Mouse (Mus musculus): Measurements from ENCODE around the gene Cd5l. TPM values are rescaled to one million over a fixed set of nuclear protein-coding genes. Genes with fewer than 3 reads are reported as not detected.
"Not testable (repeated sequence)": the region's sequence is repeated elsewhere in the genome, so short reads cannot be mapped to it uniquely, and the experiment has no call there.

The Cd5l gene
- 6.9 and 7.0 TPM in 2 replicates for polyA plus RNA-seq (2012; rRNA removed)

DNA sequence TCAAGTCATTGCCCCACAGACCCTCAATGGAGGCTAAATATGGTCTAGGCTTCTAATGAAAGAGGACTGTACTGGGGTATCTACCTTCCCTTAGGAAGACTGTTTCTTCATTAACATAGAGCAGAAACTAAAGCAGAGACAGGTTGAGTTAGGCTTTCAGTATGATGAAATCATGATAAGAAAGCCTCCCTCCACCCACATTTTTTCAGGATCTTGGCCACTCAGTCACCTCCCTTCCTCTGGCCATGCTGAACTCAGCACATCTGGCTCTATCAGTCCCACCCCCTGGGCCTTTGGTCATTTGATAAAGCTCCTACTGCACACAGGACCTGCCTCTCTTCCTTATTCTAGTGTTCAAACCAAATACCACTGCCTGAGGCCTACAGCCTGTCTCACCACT lies at the start of gene Cd5l:
Cd5l (plus strand) TSS at position 301 of the 400 bp plus-strand sequence.
- Histone ChIP-seq H3K27ac (ENCODE audit: control insufficient read depth, insufficient read depth, low read depth, low read length) (no peak within 1 kb of the TSS), H3K36me3 (ENCODE audit: control insufficient read depth, insufficient read depth, low read length) (no peaks in the 10 kb centered on the region), H3K4me3 (ENCODE audit: control insufficient read depth, low read depth, low read length) (no peak within 1 kb of the TSS), H3K4me1 (ENCODE audit: control insufficient read depth, insufficient read depth, low read length) (no peaks in the 10 kb centered on the region), H3K27me3 (ENCODE audit: control insufficient read depth, insufficient read depth, low read length) (no peaks in the 10 kb centered on the region)
- TF ChIP-seq CTCF (IDR thresholded peaks at IDR 0.05; ENCODE audit: control insufficient read depth, insufficient read depth, insufficient replicate concordance, low read depth, low read length) (no peak), POLR2A (IDR thresholded peaks at IDR 0.05; ENCODE audit: control insufficient read depth, low read depth, low read length) (no peak)

DNA sequence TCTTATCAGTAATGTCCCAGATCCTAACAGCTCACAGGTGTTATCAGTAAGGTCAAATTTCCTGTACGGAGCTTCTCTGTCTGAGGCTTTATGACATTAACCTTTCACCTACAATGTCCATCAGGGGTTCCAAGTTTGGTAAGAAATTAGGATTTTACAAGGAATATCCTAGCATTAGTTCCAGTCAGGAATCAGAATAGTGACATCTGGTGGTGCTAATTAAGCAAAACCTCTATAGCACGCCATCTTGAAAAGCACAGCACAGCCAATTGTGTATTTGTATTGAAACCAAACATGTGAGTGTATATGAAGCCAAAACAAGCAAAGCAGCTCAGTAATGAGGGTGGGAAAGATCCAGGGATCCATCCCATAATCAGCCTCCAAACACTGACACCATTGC lies 47.8 kb upstream of the Cd5l start:
- H3K27me3 ChIP-seq (ENCODE audit: control insufficient read depth, insufficient read depth, low read length), result no peaks in the 10 kb centered on the region
- H3K27ac ChIP-seq (ENCODE audit: control insufficient read depth, insufficient read depth, low read depth, low read length), result no peak overlapping the region
- no peak overlapping the region for H3K4me3 ChIP-seq (ENCODE audit: control insufficient read depth, low read depth, low read length)
- no peaks in the 10 kb centered on the region for H3K36me3 ChIP-seq (ENCODE audit: control insufficient read depth, insufficient read depth, low read length)
- TF ChIP-seq POLR2A (IDR thresholded peaks at IDR 0.05; ENCODE audit: control insufficient read depth, low read depth, low read length) (no peak), CTCF (IDR thresholded peaks at IDR 0.05; ENCODE audit: control insufficient read depth, insufficient read depth, insufficient replicate concordance, low read depth, low read length) (no peak)
- H3K4me1 ChIP-seq (ENCODE audit: control insufficient read depth, insufficient read depth, low read length), result no peaks in the 10 kb centered on the region

DNA sequence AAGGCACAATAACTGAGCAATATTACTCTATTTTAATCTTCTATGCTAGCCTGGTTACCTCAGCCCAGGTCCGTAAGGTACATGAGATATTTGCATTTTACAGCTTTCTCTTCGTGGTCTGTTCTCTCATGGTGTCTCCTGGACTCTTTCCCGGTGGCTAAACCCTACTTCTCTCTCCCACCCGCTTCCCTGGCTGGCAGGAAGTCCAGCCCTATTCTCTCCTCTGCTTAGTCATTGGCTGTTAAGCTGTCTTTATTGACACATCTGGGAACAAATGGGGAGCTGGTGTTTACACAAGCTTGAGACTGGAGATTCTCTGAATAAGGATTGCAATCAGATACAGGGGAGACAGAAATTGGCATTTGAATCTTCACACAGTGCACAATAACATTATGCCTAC lies 35.1 kb upstream of the Cd5l start:
- H3K4me1 ChIP-seq (ENCODE audit: control insufficient read depth, insufficient read depth, low read length), result no peaks in the 10 kb centered on the region
- TF ChIP-seq CTCF (IDR thresholded peaks at IDR 0.05; ENCODE audit: control insufficient read depth, insufficient read depth, insufficient replicate concordance, low read depth, low read length) (no peak), POLR2A (IDR thresholded peaks at IDR 0.05; ENCODE audit: control insufficient read depth, low read depth, low read length) (no peak)
- H3K4me3 ChIP-seq (ENCODE audit: control insufficient read depth, low read depth, low read length), result no peak overlapping the region
- H3K27me3 ChIP-seq (ENCODE audit: control insufficient read depth, insufficient read depth, low read length), result no peaks in the 10 kb centered on the region
- no peaks in the 10 kb centered on the region for H3K36me3 ChIP-seq (ENCODE audit: control insufficient read depth, insufficient read depth, low read length)
- no peak overlapping the region for H3K27ac ChIP-seq (ENCODE audit: control insufficient read depth, insufficient read depth, low read depth, low read length)

DNA sequence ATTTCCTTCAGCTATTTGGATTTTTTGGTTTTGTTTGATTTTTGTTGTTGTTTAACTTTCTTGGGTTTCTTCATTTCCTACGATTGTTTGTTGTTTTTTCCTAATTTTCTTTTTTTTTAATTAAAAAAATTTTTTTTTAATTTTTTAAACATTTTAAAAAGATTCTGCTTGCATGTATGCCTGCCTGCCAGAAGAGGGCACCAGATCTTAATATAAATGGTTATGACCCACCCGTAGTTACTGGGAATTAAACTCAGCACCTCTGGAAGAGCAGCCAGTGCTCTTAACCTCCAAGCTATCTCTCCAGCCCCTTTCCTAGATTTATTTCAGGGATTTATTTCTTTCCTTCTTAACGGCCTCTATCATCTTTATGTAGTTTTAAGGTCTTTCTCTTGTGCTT lies 33.9 kb upstream of the Cd5l start:
- Histone ChIP-seq H3K4me1 (ENCODE audit: control insufficient read depth, insufficient read depth, low read length) (no peaks in the 10 kb centered on the region), H3K27ac (ENCODE audit: control insufficient read depth, insufficient read depth, low read depth, low read length) (no peak overlapping the region), H3K4me3 (ENCODE audit: control insufficient read depth, low read depth, low read length) (no peak overlapping the region), H3K36me3 (ENCODE audit: control insufficient read depth, insufficient read depth, low read length) (no peaks in the 10 kb centered on the region), H3K27me3 (ENCODE audit: control insufficient read depth, insufficient read depth, low read length) (no peaks in the 10 kb centered on the region)
- no peak for TF ChIP-seq CTCF (IDR thresholded peaks at IDR 0.05; ENCODE audit: control insufficient read depth, insufficient read depth, insufficient replicate concordance, low read depth, low read length)
- TF ChIP-seq POLR2A (IDR thresholded peaks at IDR 0.05; ENCODE audit: control insufficient read depth, low read depth, low read length), result no peak

DNA sequence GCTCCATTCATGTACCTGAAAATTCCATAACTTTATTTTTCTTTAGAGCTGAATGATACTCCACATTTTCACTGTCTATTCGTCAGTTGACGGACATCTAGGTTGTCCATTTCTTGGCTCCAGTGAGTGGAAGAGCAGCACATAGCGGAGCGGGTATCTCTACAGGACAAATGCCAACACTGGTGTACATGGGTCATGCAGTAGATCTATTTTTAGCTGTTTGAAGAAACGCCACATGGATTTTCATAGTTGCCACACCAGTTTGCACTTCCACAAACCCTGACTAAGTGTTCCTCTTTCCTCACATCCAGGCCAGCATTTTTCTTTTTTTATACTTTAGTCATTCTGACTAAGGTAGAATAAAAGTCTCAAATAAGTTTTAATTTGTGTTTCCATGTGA lies 19.8 kb upstream of the Cd5l start:
- H3K27me3 ChIP-seq (ENCODE audit: control insufficient read depth, insufficient read depth, low read length), result no peaks in the 10 kb centered on the region
- no peaks in the 10 kb centered on the region for H3K36me3 ChIP-seq (ENCODE audit: control insufficient read depth, insufficient read depth, low read length)
- H3K4me3 ChIP-seq (ENCODE audit: control insufficient read depth, low read depth, low read length), result no peak overlapping the region
- H3K27ac ChIP-seq (ENCODE audit: control insufficient read depth, insufficient read depth, low read depth, low read length), result no peak overlapping the region
- H3K4me1 ChIP-seq (ENCODE audit: control insufficient read depth, insufficient read depth, low read length), result no peaks in the 10 kb centered on the region
- TF ChIP-seq POLR2A (IDR thresholded peaks at IDR 0.05; ENCODE audit: control insufficient read depth, low read depth, low read length) (no peak), CTCF (IDR thresholded peaks at IDR 0.05; ENCODE audit: control insufficient read depth, insufficient read depth, insufficient replicate concordance, low read depth, low read length) (no peak)

DNA sequence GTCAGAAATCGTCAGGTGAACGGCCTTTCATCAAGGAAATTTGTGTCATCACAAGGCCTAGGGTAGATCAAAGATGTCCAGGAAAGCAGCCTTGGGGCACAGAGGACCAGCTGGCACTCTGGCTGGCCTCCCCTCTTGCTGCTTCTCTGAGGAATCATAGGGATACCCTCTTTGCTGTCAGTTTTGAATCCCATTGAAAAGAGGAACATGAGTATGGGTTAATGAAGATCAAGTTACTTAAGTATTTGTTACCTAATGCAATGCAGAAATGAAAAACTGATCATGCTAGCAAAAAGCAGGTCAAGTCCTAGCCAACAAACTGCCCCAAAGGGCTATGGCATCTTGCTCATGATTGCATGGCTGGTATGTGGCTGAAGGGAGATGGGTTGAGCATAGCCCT lies 6.7 kb upstream of the Cd5l start:
- not testable (repeated sequence) for H3K27ac ChIP-seq (ENCODE audit: control insufficient read depth, insufficient read depth, low read depth, low read length); H3K27me3 ChIP-seq (ENCODE audit: control insufficient read depth, insufficient read depth, low read length); H3K36me3 ChIP-seq (ENCODE audit: control insufficient read depth, insufficient read depth, low read length); H3K4me1 ChIP-seq (ENCODE audit: control insufficient read depth, insufficient read depth, low read length); H3K4me3 ChIP-seq (ENCODE audit: control insufficient read depth, low read depth, low read length)

DNA sequence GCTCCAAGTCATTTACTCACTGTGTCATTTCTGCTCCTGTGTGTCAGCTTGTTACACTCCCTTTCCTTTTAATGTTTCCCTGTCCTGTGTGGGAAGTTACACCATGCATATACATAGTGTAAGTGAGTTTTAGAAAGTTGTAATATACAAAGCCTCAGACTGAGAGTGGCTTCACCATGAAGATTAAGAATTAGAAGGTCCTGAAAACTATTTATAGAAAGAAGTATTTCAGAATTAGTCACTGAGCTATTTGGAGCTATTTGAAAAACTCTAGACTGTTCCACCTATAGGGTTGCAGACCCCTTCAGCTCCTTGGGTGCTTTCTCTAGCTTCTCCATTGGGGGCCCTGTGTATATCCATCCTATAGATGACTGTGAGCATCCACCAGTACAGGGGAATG lies 1.5 kb downstream of the Cd5l start:
- no peak overlapping the region for H3K27ac ChIP-seq (ENCODE audit: control insufficient read depth, insufficient read depth, low read depth, low read length)
- H3K36me3 ChIP-seq (ENCODE audit: control insufficient read depth, insufficient read depth, low read length), result no peaks in the 10 kb centered on the region
- no peak overlapping the region for H3K4me3 ChIP-seq (ENCODE audit: control insufficient read depth, low read depth, low read length)
- H3K27me3 ChIP-seq (ENCODE audit: control insufficient read depth, insufficient read depth, low read length), result no peaks in the 10 kb centered on the region
- TF ChIP-seq CTCF (IDR thresholded peaks at IDR 0.05; ENCODE audit: control insufficient read depth, insufficient read depth, insufficient replicate concordance, low read depth, low read length) (no peak), POLR2A (IDR thresholded peaks at IDR 0.05; ENCODE audit: control insufficient read depth, low read depth, low read length) (no peak)
- H3K4me1 ChIP-seq (ENCODE audit: control insufficient read depth, insufficient read depth, low read length), result no peaks in the 10 kb centered on the region

DNA sequence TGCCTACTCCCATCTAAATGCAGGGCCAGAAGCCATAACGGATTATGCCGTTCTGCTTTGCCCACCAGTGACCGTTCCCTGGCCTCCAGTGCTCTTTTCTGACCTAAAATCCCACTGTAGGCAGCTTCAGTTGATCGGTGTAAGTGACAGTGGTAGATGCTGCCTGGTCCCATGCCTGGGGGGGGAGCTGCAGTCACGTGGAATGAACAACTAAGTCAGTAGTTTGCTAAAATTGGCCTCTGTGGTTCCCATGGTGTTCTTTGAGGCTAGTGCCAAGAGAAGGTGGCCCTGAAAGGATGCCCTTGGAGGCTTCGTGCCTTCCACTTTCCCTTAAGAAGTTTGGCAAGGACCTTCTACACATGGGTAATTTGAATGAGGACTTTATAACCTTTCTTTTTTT lies 2.8 kb downstream of the Cd5l start:
- no peaks in the 10 kb centered on the region for H3K36me3 ChIP-seq (ENCODE audit: control insufficient read depth, insufficient read depth, low read length)
- no peak for TF ChIP-seq CTCF (IDR thresholded peaks at IDR 0.05; ENCODE audit: control insufficient read depth, insufficient read depth, insufficient replicate concordance, low read depth, low read length)
- no peaks in the 10 kb centered on the region for H3K4me1 ChIP-seq (ENCODE audit: control insufficient read depth, insufficient read depth, low read length)
- no peaks in the 10 kb centered on the region for H3K27me3 ChIP-seq (ENCODE audit: control insufficient read depth, insufficient read depth, low read length)
- no peak overlapping the region for H3K4me3 ChIP-seq (ENCODE audit: control insufficient read depth, low read depth, low read length)
- H3K27ac ChIP-seq (ENCODE audit: control insufficient read depth, insufficient read depth, low read depth, low read length), result no peak overlapping the region
